Mouse (Mus musculus) olfactory bulb, adult 2 months (tissue): ENCODE measurements at regions not wholly inside any gene's neighbourhood (a gene's known extent, or its start where the extent isn't known, plus 50 kb on each side); places are given as distances from the start of the nearest gene placed in this dataset.

Experiments used
- H3K27ac ChIP-seq: fragments of 200-500 bp; 2 replicates; pipeline ENCODE4 v1.5.1; 2012; ENCODE audit warnings: low read depth, low read length; ENCODE audit not compliant: insufficient read depth
- H3K4me1 ChIP-seq: fragments of 200-500 bp; 2 replicates; pipeline ENCODE4 v1.6.1; 2012; ENCODE audit warnings: low read length; ENCODE audit not compliant: control insufficient read depth, insufficient read depth
- H3K4me3 ChIP-seq: fragments of 200-500 bp; 2 replicates; pipeline ENCODE4 v1.5.1; 2012; ENCODE audit warnings: mild to moderate bottlenecking, low read depth, low read length, moderate library complexity; ENCODE audit not compliant: insufficient read depth
- CTCF ChIP-seq: fragments of 200-500 bp; IDR thresholded peaks from 2 replicates; pipeline ENCODE4 v1.5.1; 2012; ENCODE audit warnings: low read depth, mild to moderate bottlenecking, low read length, moderate library complexity; ENCODE audit not compliant: insufficient read depth
- POLR2A ChIP-seq: fragments of 200-500 bp; IDR thresholded peaks from 2 replicates; pipeline ENCODE4 v1.6.1; 2012; ENCODE audit warnings: mild to moderate bottlenecking, low read depth, low read length, moderate library complexity; ENCODE audit not compliant: insufficient read depth
- WGBS: fragments of 180-500 bp; shearing (Covaris S2); methylation state at CpG from one replicate; pipeline ENCODE4 v1.1.7; 2018; 5-methylcytosine and 5-hydroxymethylcytosine counted together

DNA sequence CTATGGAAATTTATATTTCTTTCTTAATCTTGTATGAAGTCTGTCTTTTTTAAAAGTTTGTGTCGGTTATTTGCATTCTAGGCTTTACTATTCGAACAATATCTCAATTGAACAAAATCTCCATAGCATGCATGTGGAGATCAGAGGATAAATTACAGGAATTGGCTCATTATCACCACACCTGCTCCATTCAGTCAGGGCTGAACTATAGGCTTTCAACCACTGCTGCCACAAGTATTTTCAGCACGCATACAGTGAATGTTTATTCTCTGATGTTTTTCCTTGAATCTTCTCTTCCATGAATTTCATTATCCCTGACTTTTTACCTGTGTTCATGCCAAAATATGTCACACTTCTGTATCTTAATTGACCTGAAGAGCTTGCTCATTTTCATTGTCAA, 207.2 kb downstream of the Etv1 start:
- Histone ChIP-seq H3K4me1 (no peaks in the 10 kb centered on the region), H3K4me3 (no peak overlapping the region), H3K27ac (no peak overlapping the region)
- 80% methylated on average over 3 of the region's 3 CpGs for WGBS
- no peak for TF ChIP-seq CTCF
- no peak for TF ChIP-seq POLR2A

DNA sequence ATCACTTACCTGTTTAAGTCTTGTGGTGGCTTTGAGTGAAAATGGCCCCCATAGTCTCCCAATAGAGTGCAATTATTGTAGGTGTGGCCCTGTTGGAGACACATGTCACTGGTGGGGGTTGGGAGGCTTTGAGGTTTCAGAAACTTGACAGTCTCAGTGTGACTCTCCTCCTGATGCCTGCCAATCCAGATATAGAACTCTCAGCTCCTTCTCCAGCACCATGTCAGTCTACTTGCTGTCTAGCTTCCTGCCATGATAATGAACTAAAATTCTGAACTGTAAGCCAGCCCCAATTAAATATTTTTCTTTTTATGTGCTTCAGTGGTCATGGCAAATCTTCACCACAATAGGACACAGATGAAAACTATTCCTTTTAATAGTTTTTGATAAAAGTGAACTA, 208.1 kb downstream of the Etv1 start:
- Histone ChIP-seq H3K4me3 (no peak overlapping the region), H3K27ac (no peak overlapping the region), H3K4me1 (no peaks in the 10 kb centered on the region)
- TF ChIP-seq CTCF, result no peak
- no peak for TF ChIP-seq POLR2A

DNA sequence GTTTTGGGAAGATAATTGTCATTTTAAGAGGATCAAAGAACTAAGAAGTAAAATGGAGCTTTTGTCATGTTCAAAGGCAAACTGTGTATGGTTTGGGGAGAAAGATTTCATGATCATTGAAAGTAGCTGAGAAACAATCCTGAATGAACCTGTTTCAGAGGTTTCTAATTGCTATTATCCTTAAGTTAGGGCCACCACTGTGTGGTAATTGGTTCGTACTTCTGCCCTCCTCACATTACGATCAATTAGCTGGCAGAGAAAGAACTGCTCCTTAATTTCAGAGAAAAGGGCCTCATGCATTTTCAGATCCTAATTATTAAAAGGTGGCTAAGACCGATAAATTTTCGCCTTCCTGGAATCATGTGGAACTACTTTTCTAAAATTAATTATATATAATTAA, 208.6 kb downstream of the Etv1 start:
- no peak overlapping the region for H3K27ac ChIP-seq
- 52% methylated on average over 4 of the region's 4 CpGs for WGBS
- TF ChIP-seq CTCF (no peak), POLR2A (no peak)
- H3K4me1 ChIP-seq, result no peaks in the 10 kb centered on the region
- H3K4me3 ChIP-seq, result no peak overlapping the region

DNA sequence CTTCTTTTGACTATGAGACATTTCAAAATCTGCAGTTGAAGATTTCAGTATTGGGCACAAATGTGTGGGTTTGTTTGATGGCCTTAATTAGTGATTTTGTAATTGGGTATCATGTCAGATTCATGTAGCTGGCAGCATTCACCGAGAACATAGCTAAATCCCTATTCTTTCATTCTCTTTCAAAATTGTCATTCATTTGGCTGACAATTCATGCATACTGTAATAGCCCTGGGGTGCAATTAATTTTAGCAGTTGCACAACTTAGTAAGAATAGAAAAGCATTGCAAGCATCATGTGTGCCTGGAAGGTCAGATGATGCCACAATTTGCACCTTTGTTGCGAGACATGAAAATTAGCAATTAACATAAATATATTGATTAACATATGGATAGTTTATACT, 248.0 kb downstream of the Etv1 start:
- Histone ChIP-seq H3K4me3 (no peak overlapping the region), H3K27ac (no peak overlapping the region), H3K4me1 (no peaks in the 10 kb centered on the region)
- WGBS, result 57% methylated on average over 2 of the region's 2 CpGs
- no peak for TF ChIP-seq POLR2A

- H3K4me3 ChIP-seq, result no peak overlapping the region
- H3K4me1 ChIP-seq, result no peaks in the 10 kb centered on the region
- WGBS, result 27% methylated on average over 2 of the region's 2 CpGs
- TF ChIP-seq POLR2A (no peak), CTCF (no peak)
- no peak overlapping the region for H3K27ac ChIP-seq
Observed at GRCm38 (mm10) chr12:39027948-39028347, 248.8 kb downstream of the Etv1 start.

GRCm38 (mm10) chr12:39033982-39034381, 254.8 kb downstream of the Etv1 start:
- Histone ChIP-seq H3K27ac (no peak overlapping the region), H3K4me1 (no peaks in the 10 kb centered on the region), H3K4me3 (no peak overlapping the region)
- TF ChIP-seq POLR2A (no peak), CTCF (no peak)
- WGBS, result 62% methylated on average over 3 of the region's 3 CpGs

GRCm38 (mm10) chr12:39036466-39037037, 257.4 kb downstream of the Etv1 start:
- WGBS, result 67% methylated on average over 2 of the region's 2 CpGs
- H3K4me1 ChIP-seq, result no peaks in the 10 kb centered on the region
- TF ChIP-seq POLR2A (no peak), CTCF (no peak)
- no peak overlapping the region for H3K4me3 ChIP-seq
- H3K27ac ChIP-seq, result no peak overlapping the region

DNA sequence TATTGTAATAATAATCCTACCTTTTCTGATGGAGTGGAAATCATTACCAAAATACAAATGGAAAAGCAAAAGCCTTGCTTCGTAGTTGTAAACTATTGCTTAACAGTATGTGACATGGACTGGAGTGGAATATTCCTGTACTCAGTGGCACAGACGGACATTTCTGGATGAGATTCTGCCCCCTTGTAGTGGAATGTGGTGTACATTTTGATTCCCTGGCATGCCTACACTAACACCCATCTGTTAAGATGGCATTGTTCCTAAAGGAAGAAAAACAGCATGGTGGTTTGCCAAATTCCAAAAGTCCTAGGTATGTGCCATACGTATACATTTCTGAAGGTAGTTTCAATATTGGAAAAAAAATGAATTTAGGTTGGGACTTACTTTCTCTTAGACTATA, 258.9 kb downstream of the Etv1 start:
- WGBS, result 90% methylated on average over 3 of the region's 3 CpGs
- Histone ChIP-seq H3K4me3 (no peak overlapping the region), H3K4me1 (no peaks in the 10 kb centered on the region), H3K27ac (no peak overlapping the region)
- no peak for TF ChIP-seq POLR2A
- no peak for TF ChIP-seq CTCF

GRCm38 (mm10) chr12:39038656-39039055, 259.5 kb downstream of the Etv1 start:
- H3K4me1 ChIP-seq, result no peaks in the 10 kb centered on the region
- no peak overlapping the region for H3K4me3 ChIP-seq
- WGBS, result 45% methylated on average over 2 of the region's 2 CpGs
- no peak overlapping the region for H3K27ac ChIP-seq
- no peak for TF ChIP-seq POLR2A
- TF ChIP-seq CTCF, result no peak

DNA sequence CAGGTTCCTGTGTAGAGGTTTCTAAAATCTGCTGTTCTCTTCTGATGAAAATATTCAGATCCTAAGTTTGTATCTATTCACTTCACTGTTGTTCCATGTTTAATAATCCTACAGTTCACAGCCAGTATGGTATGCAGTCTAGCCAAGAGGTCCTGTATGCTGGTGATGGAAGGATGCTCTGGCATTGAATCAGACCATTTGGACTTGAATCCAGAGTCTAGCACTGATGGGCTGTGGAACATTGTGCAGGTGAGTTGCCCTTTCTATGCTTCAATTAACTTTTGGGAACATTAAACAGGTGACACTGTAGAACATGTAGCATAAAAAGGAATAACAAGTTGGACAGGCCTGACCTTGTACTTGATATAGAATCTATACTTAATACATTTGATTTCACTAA, 267.9 kb downstream of the Etv1 start:
- no peaks in the 10 kb centered on the region for H3K4me1 ChIP-seq
- TF ChIP-seq CTCF (no peak), POLR2A (no peak)
- H3K4me3 ChIP-seq, result no peak overlapping the region
- no peak overlapping the region for H3K27ac ChIP-seq

DNA sequence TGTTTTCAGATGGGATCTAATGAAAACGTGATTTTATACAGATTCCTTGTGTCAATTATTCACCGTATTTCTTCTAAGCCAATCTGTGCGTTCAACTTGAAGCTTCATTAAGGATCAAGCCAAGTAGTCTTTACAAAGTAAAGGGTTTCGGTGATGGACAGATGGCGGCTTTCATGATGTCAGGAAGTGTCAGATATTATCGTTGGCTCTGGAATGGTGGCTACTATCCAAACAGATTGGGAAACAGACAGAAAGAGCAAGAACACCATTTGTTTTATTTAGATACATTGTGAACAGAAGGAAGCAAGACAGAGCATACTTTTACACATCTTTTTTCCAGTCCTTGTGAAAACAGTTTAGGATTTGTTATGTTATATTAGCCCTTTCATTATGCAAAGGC, 269.3 kb downstream of the Etv1 start:
- Histone ChIP-seq H3K4me3 (no peak overlapping the region), H3K27ac (no peak overlapping the region), H3K4me1 (no peaks in the 10 kb centered on the region)
- TF ChIP-seq POLR2A (no peak), CTCF (no peak)
- WGBS, result 52% methylated on average over 6 of the region's 6 CpGs
